Mouse (Mus musculus): ENCODE data around the gene Napa. TPM values are rescaled to one million over a fixed set of nuclear protein-coding genes. Genes with fewer than 3 reads are reported as not detected.

The Napa gene
- 187 and 189 TPM in 2 replicates for polyA plus RNA-seq (2012; ENCODE audit: insufficient read depth, insufficient read length, missing spikeins)

DNA sequence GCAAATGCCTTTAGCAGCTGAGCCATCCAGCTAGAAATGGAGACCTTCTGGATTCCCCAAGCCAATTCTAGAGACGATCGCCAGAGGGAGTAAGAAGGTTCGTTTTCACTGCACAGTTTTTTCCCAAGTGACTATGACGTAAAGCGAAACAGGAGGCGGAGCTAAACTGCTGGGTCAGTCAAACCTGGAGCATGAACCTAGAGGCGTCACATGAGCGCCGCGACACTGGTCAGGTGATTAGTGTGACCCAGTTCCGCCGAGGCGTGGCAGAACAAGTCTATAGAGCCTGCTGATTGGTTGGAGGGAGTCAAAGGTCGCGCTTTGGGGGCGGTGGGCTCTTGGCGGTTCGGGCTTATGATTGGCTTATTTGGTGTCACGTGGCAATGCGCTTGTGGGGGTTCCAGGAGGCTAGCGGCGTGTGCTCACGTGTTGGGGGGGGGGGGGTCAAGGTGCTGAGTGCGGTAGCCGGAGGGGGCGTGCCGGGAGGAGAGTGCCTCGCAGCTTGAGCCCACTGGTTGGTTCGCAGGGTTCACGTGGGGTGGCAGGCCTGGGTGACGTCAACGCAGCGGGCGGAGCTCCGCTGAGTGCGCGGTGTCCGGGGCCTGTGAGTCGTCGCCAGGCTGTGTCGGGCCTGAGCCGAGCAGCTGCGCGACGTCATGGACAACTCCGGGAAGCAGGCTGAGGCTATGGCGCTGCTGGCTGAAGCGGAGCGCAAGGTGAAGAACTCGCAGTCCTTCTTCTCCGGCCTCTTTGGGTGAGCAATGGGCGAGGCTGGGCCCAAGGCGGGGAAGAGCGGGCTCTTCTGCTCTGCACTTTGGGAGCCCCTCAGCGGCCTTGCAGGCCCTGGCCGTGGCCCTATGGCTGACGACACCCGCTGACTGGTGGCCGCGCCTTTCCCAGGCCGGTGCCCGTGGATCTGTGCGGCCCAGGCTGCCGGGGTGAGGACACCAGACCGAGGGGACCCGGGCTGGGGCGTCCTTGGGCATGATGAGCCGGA is at the start of gene Napa:
Napa (plus strand) TSS at position 438 of the 997 bp plus-strand sequence.
- peak within 1 kb of the TSS; percentile 90 for H3K4me3 ChIP-seq (ENCODE audit: insufficient read depth, low read length)
- TF ChIP-seq CTCF (IDR thresholded peaks at IDR 0.05; ENCODE audit: low read depth, low read length) (no peak), POLR2A (IDR thresholded peaks at IDR 0.05; ENCODE audit: borderline replicate concordance, low read depth, low read length) (peak; percentile 91)
- peak within 1 kb of the TSS; percentile 93 for H3K27ac ChIP-seq (ENCODE audit: insufficient read depth, low read depth, low read length)
- H3K4me1 ChIP-seq (ENCODE audit: control insufficient read depth, insufficient read depth, low read length), result peaks cover 36% of the 10 kb centered on the region

GRCm38 (mm10) chr7:16048675-16049575 is 49.3 kb upstream of the Napa start:
- Histone ChIP-seq H3K27ac (ENCODE audit: insufficient read depth, low read depth, low read length) (peak overlapping the region; percentile 93), H3K4me1 (ENCODE audit: control insufficient read depth, insufficient read depth, low read length) (peaks cover 37% of the 10 kb centered on the region)
- TF ChIP-seq POLR2A (IDR thresholded peaks at IDR 0.05; ENCODE audit: borderline replicate concordance, low read depth, low read length) (no peak), CTCF (IDR thresholded peaks at IDR 0.05; ENCODE audit: low read depth, low read length) (no peak)

DNA sequence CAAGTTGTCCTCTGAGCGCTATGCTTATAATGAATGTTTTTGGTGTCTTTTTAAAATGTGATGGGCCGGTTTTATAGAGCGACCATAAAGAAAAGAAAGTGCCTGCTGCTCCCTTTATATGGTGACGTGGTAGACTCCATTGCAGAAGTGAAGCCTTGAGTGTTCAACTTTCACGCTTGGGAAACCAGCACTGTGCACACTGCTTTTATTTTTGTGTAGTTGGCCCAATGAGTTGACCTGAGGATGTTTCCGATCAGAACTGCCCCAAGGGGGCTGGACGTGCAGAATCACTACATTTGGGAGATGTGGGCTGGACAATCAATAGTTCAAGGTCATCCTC is 48.7 kb upstream of the Napa start:
- TF ChIP-seq POLR2A (IDR thresholded peaks at IDR 0.05; ENCODE audit: borderline replicate concordance, low read depth, low read length), result no peak
- TF ChIP-seq CTCF (IDR thresholded peaks at IDR 0.05; ENCODE audit: low read depth, low read length), result no peak
- H3K27ac ChIP-seq (ENCODE audit: insufficient read depth, low read depth, low read length), result peak overlapping the region; percentile 93
- peaks cover 36% of the 10 kb centered on the region for H3K4me1 ChIP-seq (ENCODE audit: control insufficient read depth, insufficient read depth, low read length)
- H3K4me3 ChIP-seq (ENCODE audit: insufficient read depth, low read length), result peak overlapping the region; percentile 88

More at GRCm38 (mm10) chr7:16048675-16049575, 49.3 kb upstream of the Napa start:
- H3K4me3 ChIP-seq (ENCODE audit: insufficient read depth, low read length), result peak overlapping the region; percentile 88

- TF ChIP-seq POLR2A (IDR thresholded peaks at IDR 0.05; ENCODE audit: borderline replicate concordance, low read depth, low read length) (no peak), CTCF (IDR thresholded peaks at IDR 0.05; ENCODE audit: low read depth, low read length) (no peak)
- H3K27ac ChIP-seq (ENCODE audit: insufficient read depth, low read depth, low read length), result peak overlapping the region; percentile 93; the same call in 1 of the 2 replicates
- H3K4me1 ChIP-seq (ENCODE audit: control insufficient read depth, insufficient read depth, low read length), result peaks cover 34% of the 10 kb centered on the region
- peak overlapping the region; percentile 88 for H3K4me3 ChIP-seq (ENCODE audit: insufficient read depth, low read length)
These were observed 47.7 kb upstream of the Napa start for GRCm38 (mm10) chr7:16050600-16050999.

- Histone ChIP-seq H3K27ac (ENCODE audit: insufficient read depth, low read depth, low read length) (peak overlapping the region; percentile 92), H3K4me3 (ENCODE audit: insufficient read depth, low read length) (peak overlapping the region; percentile 77), H3K4me1 (ENCODE audit: control insufficient read depth, insufficient read depth, low read length) (peaks cover 41% of the 10 kb centered on the region)
- TF ChIP-seq CTCF (IDR thresholded peaks at IDR 0.05; ENCODE audit: low read depth, low read length), result peak; percentile 63
- no peak for TF ChIP-seq POLR2A (IDR thresholded peaks at IDR 0.05; ENCODE audit: borderline replicate concordance, low read depth, low read length)
These were observed 46.2 kb upstream of the Napa start for GRCm38 (mm10) chr7:16051883-16052595.

GRCm38 (mm10) chr7:16052684-16053083 is 45.6 kb upstream of the Napa start:
- Histone ChIP-seq H3K4me3 (ENCODE audit: insufficient read depth, low read length) (peak overlapping the region; percentile 77), H3K4me1 (ENCODE audit: control insufficient read depth, insufficient read depth, low read length) (peaks cover 47% of the 10 kb centered on the region), H3K27ac (ENCODE audit: insufficient read depth, low read depth, low read length) (peak overlapping the region; percentile 92)
- TF ChIP-seq CTCF (IDR thresholded peaks at IDR 0.05; ENCODE audit: low read depth, low read length) (no peak), POLR2A (IDR thresholded peaks at IDR 0.05; ENCODE audit: borderline replicate concordance, low read depth, low read length) (peak; percentile 34; the same call in 1 of the 2 replicates)

- peak overlapping the region; percentile 90 for H3K27ac ChIP-seq (ENCODE audit: insufficient read depth, low read depth, low read length)
- peaks cover 51% of the 10 kb centered on the region for H3K4me1 ChIP-seq (ENCODE audit: control insufficient read depth, insufficient read depth, low read length)
- TF ChIP-seq CTCF (IDR thresholded peaks at IDR 0.05; ENCODE audit: low read depth, low read length), result no peak
- no peak for TF ChIP-seq POLR2A (IDR thresholded peaks at IDR 0.05; ENCODE audit: borderline replicate concordance, low read depth, low read length)
- peak overlapping the region; percentile 77 for H3K4me3 ChIP-seq (ENCODE audit: insufficient read depth, low read length)
These were observed 45.2 kb upstream of the Napa start for GRCm38 (mm10) chr7:16053105-16053504.

DNA sequence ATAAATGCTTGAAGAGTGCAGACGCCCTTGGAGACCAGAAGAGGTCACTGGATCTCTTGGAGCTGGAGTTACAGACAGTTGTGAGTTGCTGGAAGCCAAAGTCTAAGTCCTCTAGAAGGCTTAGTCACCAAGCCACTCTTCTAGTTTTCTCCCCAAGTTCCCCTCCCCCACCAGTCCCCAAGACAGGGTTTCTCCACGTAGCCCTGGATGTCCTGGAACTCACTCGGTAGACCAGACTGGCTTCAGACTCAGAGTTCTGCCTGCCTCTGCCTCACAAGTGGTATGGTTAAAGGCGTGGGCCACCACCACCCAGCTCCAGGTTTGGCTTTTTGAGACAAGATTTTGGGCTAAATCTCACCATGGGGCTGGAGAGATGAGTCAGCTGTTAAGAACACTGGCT is 43.3 kb upstream of the Napa start:
- Histone ChIP-seq H3K4me3 (ENCODE audit: insufficient read depth, low read length) (no peak overlapping the region), H3K4me1 (ENCODE audit: control insufficient read depth, insufficient read depth, low read length) (peaks cover 50% of the 10 kb centered on the region), H3K27ac (ENCODE audit: insufficient read depth, low read depth, low read length) (peak overlapping the region; percentile 50)
- no peak for TF ChIP-seq CTCF (IDR thresholded peaks at IDR 0.05; ENCODE audit: low read depth, low read length)
- TF ChIP-seq POLR2A (IDR thresholded peaks at IDR 0.05; ENCODE audit: borderline replicate concordance, low read depth, low read length), result no peak

- Histone ChIP-seq H3K4me1 (ENCODE audit: control insufficient read depth, insufficient read depth, low read length) (peaks cover 43% of the 10 kb centered on the region), H3K4me3 (ENCODE audit: insufficient read depth, low read length) (no peak overlapping the region)
These were observed 42.6 kb upstream of the Napa start for GRCm38 (mm10) chr7:16055665-16056064.

More at GRCm38 (mm10) chr7:16055665-16056064, 42.6 kb upstream of the Napa start:
- TF ChIP-seq CTCF (IDR thresholded peaks at IDR 0.05; ENCODE audit: low read depth, low read length), result no peak
- no peak for TF ChIP-seq POLR2A (IDR thresholded peaks at IDR 0.05; ENCODE audit: borderline replicate concordance, low read depth, low read length)
- peak overlapping the region; percentile 50 for H3K27ac ChIP-seq (ENCODE audit: insufficient read depth, low read depth, low read length)
